Mouse (Mus musculus): Measurements from ENCODE around the gene Tmf1.
A peak's percentile ranks its signal among the peaks of the same experiment; 100 is the strongest.

The Tmf1 gene

GRCm38 (mm10) chr6:97178491-97179366 lies at the start of gene Tmf1:
TSS of gene Tmf1 (minus strand) at chr6:97179122.
- DNase-seq (ENCODE audit: low spot score), result peak; percentile 90

GRCm38 (mm10) chr6:97227067-97227847 lies 48.3 kb upstream of the Tmf1 start:
- no peak for DNase-seq (ENCODE audit: low spot score)

- no peak for DNase-seq (ENCODE audit: low spot score)
These were observed 47.2 kb upstream of the Tmf1 start for GRCm38 (mm10) chr6:97226083-97226491.

GRCm38 (mm10) chr6:97224505-97224904 lies 45.6 kb upstream of the Tmf1 start:
- DNase-seq (ENCODE audit: low spot score), result no peak

GRCm38 (mm10) chr6:97223566-97223965 lies 44.6 kb upstream of the Tmf1 start:
- no peak for DNase-seq (ENCODE audit: low spot score)

GRCm38 (mm10) chr6:97222931-97223467 lies 44.1 kb upstream of the Tmf1 start:
- no peak for DNase-seq (ENCODE audit: low spot score)

- no peak for DNase-seq (ENCODE audit: low spot score)
These were observed 43.4 kb upstream of the Tmf1 start for GRCm38 (mm10) chr6:97222321-97222720.

- DNase-seq (ENCODE audit: low spot score), result no peak
These were observed 42.5 kb upstream of the Tmf1 start for GRCm38 (mm10) chr6:97221205-97222025.

- DNase-seq (ENCODE audit: low spot score), result no peak
These were observed 41.8 kb upstream of the Tmf1 start for GRCm38 (mm10) chr6:97220672-97221071.

- DNase-seq (ENCODE audit: low spot score), result no peak
These were observed 37.4 kb upstream of the Tmf1 start for GRCm38 (mm10) chr6:97216154-97216821.

GRCm38 (mm10) chr6:97211981-97212380 lies 33.1 kb upstream of the Tmf1 start:
- DNase-seq (ENCODE audit: low spot score), result no peak

GRCm38 (mm10) chr6:97210962-97211601 lies 32.2 kb upstream of the Tmf1 start:
- no peak for DNase-seq (ENCODE audit: low spot score)

- peak; percentile 66 for DNase-seq (ENCODE audit: low spot score)
These were observed 31.5 kb upstream of the Tmf1 start, which contains the start of gene Arl6ip5 for GRCm38 (mm10) chr6:97210191-97210961. TSS of gene Arl6ip5 (plus strand) at chr6:97210689.

- DNase-seq (ENCODE audit: low spot score), result no peak
These were observed 30.8 kb upstream of the Tmf1 start for GRCm38 (mm10) chr6:97209751-97210150.

- no peak for DNase-seq (ENCODE audit: low spot score)
These were observed 30.3 kb upstream of the Tmf1 start for GRCm38 (mm10) chr6:97209201-97209600.

- no peak for DNase-seq (ENCODE audit: low spot score)
These were observed 29.5 kb upstream of the Tmf1 start for GRCm38 (mm10) chr6:97208406-97208805.

GRCm38 (mm10) chr6:97207085-97207484 lies 28.2 kb upstream of the Tmf1 start:
- no peak for DNase-seq (ENCODE audit: low spot score)

- DNase-seq (ENCODE audit: low spot score), result peak; percentile 99
These were observed 26.5 kb upstream of the Tmf1 start, which contains the start of gene Uba3 for GRCm38 (mm10) chr6:97205439-97205885. TSS of gene Uba3 (minus strand) at chr6:97205647.

GRCm38 (mm10) chr6:97204952-97205351 lies 26.0 kb upstream of the Tmf1 start:
- peak; percentile 14 for DNase-seq (ENCODE audit: low spot score)

Data from ovary, postnatal 14 days (tissue).